Mouse (Mus musculus): ENCODE results near the gene Hist1h2bq. TPM values are rescaled to one million over a fixed set of nuclear protein-coding genes. Genes with fewer than 3 reads are reported as not detected.
"Not testable (repeated sequence)": the region's sequence is repeated elsewhere in the genome, so short reads cannot be mapped to it uniquely, and the experiment has no call there.

Gene Hist1h2bq
- total RNA-seq (2021) = 100 to 1,000 TPM; 278 to 369 TPM
- long read RNA-seq, experiment 1, partial matches to known transcripts = 0 of 1 reads
- long read RNA-seq, experiment 1, other reads (novel, unspliced or antisense) = 1 of 1 reads
- long read RNA-seq, experiment 2 = 0 reads

DNA sequence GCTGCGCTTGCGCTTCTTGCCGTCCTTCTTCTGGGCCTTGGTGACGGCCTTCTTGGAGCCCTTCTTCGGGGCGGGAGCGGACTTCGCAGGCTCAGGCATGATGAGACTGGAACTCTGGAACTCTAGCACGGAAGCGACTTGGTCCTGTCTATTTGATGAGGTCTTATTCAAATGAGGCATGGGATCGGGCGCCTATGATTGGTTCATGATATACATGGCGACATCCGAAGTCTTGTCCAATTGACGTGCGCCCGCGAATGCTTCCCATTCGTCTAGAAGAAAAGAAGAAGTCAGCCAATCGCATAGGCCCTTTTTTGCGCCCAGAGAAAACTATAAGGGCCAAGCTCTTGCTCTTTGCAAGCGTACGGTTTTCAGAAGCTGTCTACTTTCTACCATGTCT lies at the start of gene Hist1h2bq, which contains the start of gene Hist1h2ao:
TSS of gene Hist1h2bq (minus strand) at position 125 of the 400 bp plus-strand sequence.
TSS of gene Hist1h2ao (plus strand) at position 393 of the 400 bp plus-strand sequence.
- DNase-seq (ENCODE audit: low spot score in 2 of 2) = not testable (repeated sequence)

DNA sequence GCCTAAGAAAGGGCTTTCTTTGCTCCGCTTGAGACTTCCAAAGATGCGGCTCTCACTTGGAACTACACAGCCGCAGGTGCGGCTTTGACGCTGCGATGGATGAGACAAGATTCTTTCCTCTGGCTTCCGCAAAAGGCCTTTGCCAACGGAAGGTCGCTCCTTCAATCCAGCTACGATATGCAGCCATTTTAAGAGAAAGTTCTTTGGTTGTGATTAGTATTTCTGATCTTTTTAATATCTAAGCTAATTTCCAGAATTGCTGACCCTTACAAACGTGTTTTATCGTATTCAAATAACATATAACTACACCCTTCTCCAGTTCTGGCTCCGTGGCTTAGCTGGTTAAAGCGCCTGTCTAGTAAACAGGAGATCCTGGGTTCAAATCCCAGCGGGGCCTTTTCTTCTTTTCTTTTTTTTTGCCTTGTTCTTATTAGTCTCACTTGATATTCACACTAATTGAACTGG lies 45.7 kb upstream of the Hist1h2bq start:
- no peak for DNase-seq (ENCODE audit: low spot score in 2 of 2)

DNA sequence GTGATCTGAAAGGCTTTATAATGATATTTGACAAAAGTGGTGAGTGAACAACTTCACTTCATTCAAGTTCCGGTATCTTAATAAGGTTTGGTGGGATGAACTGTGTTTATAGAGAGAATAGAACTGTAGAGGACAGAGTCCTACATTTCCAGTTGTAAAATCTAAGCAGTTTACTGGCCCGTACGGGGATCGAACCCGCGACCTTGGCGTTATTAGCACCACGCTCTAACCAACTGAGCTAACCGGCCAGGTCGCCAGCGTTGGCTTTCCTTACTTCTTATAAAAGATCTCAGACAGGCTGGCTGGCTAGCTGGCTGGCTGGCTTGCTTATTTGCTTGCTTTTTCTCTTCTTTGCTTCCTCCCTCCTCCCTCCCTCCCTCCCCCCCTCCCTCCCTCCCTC lies 45.1 kb upstream of the Hist1h2bq start:
- no peak for DNase-seq (ENCODE audit: low spot score in 2 of 2)

DNA sequence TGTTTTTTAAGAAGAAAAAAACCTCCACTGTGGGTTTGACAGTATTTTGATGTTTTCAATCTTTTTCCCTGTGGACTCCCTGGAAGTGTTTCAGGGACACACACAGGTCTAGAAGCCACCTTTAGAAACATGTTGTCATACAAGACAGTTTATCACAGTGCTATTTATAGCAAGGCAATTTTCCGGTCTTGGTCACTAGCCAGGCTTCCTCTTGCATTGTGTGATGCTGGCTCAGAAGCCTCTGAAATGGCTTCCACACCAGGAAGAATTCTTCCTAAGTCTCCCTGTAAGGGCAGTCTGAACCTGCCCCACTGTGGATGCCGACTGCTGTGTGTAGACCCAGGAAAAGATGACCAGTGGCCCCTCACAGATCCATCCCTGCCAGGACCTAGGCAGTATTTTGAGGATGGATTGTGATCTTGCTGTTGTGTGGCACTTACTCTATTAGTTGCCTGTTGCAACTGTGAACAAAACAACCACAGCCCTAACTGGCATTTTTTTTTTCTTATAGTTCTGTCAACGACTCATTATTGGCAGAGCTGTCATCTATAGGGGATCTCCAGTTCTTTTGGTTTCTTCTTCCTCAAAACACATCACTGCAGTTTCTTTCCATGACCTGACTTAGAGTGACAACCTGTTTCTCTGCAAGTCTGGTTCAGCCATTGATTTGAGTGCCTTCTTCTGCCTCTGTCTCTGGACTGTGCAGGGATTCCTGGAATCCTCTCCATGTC lies 42.4 kb upstream of the Hist1h2bq start:
- no peak for DNase-seq (ENCODE audit: low spot score in 2 of 2)

DNA sequence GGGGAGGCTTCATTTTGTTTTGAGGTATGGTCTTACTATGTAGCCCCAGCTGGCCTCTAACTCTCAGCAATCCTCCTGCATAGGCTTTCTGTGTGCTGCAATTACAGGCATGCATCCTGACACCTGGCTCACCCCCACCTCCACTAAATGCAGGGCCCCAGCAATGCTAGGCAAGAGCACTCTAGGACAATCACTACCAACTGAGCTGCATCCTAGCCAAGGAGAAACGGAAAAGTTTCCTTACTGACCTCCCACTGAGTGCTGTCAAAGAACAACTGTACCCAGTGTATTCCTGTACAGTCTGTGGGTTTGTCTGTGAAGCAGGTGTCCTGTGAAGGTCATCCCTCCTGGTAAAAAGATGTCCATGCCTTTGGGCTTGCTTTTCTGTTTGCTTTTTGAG lies 40.7 kb upstream of the Hist1h2bq start:
- DNase-seq (ENCODE audit: low spot score in 2 of 2) = not testable (repeated sequence)

DNA sequence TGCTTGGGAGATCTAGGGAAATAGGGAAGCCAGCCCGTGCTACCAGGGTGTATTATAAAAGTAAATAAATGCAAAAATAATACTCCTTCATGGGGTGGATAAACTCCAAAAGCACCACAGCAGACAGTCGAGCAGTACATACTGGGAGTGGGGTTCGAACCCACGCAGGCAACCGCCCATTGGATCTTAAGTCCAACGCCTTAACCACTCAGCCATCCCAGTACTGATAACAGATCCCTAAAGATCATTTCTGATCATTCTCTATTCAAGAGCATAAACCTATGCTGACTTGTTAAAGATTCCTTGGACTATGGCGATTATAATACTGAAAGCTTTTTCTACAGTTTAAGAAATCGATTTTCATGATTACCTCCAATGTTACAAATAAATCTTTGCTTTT lies 37.9 kb upstream of the Hist1h2bq start:
- DNase-seq (ENCODE audit: low spot score in 2 of 2) = no peak

DNA sequence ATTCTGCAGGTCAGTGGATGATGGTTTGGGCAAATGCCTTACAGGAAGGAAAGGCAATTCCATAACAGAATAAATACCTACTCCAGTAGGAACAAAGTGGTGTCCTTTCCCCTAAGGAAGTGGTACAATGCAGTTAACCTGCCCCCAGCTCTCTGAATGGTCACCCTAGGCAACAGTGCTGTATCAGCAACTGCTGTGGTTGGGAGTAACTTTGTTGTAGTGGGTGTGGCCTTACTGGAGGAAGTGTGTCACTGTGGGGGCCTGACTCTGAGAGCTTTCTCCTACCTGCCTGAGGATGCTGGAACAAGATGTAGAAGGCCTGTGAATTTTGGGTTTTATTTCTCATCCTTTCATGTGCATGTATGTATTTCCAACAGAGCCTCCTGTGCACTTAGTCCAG lies 36.4 kb upstream of the Hist1h2bq start:
- not testable (repeated sequence) for DNase-seq (ENCODE audit: low spot score in 2 of 2)

DNA sequence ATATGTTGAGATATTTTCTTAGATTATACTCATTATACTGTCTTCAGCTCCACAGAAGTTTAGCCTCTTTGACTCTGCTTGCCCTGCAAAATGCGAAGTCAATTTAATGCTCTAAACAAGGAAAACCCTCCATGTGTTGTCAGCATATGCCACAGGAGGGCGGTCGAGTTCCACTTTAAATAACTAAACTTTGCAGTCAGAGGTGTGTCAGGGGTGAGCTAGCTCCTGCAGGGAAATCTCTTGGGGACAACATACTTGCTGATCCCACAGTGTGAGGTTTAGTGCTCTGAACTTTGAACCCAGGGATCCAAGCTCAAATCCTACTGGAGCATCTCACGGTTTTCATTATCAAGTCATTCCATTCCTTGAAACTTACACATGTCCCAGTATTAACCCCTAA lies 30.5 kb upstream of the Hist1h2bq start:
- not testable (repeated sequence) for DNase-seq (ENCODE audit: low spot score in 2 of 2)

DNA sequence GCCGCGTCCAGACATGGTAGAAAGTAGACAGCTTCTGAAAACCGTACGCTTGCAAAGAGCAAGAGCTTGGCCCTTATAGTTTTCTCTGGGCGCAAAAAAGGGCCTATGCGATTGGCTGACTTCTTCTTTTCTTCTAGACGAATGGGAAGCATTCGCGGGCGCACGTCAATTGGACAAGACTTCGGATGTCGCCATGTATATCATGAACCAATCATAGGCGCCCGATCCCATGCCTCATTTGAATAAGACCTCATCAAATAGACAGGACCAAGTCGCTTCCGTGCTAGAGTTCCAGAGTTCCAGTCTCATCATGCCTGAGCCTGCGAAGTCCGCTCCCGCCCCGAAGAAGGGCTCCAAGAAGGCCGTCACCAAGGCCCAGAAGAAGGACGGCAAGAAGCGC lies 23.5 kb upstream of the Hist1h2bq start, which contains the start of the genes Hist1h2ap and Hist1h2br:
TSS of gene Hist1h2ap (minus strand) at position 47 of the 400 bp plus-strand sequence.
TSS of gene Hist1h2br (plus strand) at position 283 of the 400 bp plus-strand sequence.
- DNase-seq (ENCODE audit: low spot score in 2 of 2) = not testable (repeated sequence)

DNA sequence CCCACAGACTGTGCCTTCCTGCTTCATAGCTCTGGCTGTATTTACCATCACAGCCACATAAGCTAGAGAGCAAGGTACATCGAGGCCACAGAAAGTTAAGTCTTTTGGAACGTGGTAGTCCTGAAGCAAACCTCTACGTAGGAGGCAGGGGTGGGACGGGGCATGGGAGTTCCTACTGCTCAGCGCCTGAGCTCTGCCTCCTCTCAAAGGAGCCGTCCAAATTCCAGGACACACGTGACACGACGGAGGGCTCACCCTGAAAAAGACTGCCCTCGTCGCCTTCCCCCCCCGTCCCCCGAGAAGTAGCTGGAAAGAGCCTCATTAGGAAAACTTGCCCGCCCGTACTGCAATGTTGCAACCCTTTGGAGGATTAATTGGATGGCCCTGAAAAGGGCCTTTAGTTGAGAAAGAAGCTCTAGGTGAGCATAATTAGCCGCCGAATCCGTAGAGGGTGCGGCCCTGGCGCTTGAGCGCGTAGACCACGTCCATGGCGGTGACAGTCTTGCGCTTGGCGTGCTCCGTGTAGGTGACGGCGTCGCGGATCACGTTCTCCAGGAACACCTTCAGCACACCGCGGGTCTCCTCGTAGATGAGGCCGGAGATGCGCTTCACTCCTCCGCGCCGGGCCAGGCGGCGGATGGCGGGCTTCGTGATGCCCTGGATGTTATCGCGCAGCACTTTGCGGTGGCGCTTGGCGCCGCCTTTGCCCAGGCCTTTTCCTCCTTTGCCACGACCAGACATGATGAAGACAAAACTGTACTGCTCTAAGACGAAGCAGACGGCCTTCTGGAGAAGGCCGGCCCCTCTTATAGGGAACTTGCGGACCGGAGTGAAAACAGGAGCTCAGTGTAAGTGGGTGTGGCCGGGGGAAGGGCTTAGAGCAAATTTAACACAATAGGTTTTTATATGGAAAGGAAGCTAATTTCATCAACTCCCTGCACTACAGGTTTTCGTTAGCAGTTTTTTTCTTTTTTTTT lies 21.7 kb upstream of the Hist1h2bq start, which contains the start of gene Hist1h4n:
TSS of gene Hist1h4n (minus strand) at position 779 of the 977 bp plus-strand sequence.
- not testable (repeated sequence) for DNase-seq (ENCODE audit: low spot score in 2 of 2)

DNA sequence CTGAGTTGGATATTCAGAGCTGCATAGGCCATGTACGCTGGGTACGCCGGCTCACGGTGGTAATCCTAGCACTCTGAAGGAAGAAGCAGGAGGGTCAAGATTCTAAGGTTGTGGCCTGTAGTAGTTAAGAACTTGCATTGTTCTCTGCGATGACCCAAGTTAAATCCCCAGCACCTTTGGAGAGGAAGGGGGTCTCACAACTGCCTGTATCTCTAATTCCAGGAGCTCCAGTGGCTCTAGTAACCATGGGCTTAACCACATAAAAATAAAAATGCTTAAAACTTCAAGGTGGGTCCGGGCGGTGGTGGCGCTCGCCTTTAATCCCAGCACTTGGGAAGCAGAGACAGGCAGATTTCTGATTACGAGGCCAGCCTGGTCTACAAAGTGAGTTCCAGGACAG lies 20.3 kb upstream of the Hist1h2bq start:
- no peak for DNase-seq (ENCODE audit: low spot score in 2 of 2)

DNA sequence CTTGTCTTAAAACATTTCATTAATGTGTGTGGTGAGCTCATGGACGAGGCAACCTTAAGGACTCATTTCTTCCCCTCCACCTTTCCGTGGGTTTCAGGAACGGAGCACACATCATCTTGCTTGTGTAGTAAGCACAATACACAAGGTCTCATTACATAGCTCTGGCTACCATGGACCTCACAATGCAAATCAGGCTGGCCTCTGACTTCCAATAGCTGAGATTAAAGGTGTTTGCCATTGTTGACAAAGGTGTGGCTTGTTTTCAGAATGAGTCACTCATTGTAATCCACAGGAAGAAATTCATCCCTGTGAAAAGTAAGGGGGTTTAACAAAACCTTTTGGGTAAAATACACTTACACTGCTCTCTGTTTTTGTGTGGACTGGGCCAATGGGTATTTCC lies 18.5 kb upstream of the Hist1h2bq start:
- DNase-seq (ENCODE audit: low spot score in 2 of 2) = no peak

DNA sequence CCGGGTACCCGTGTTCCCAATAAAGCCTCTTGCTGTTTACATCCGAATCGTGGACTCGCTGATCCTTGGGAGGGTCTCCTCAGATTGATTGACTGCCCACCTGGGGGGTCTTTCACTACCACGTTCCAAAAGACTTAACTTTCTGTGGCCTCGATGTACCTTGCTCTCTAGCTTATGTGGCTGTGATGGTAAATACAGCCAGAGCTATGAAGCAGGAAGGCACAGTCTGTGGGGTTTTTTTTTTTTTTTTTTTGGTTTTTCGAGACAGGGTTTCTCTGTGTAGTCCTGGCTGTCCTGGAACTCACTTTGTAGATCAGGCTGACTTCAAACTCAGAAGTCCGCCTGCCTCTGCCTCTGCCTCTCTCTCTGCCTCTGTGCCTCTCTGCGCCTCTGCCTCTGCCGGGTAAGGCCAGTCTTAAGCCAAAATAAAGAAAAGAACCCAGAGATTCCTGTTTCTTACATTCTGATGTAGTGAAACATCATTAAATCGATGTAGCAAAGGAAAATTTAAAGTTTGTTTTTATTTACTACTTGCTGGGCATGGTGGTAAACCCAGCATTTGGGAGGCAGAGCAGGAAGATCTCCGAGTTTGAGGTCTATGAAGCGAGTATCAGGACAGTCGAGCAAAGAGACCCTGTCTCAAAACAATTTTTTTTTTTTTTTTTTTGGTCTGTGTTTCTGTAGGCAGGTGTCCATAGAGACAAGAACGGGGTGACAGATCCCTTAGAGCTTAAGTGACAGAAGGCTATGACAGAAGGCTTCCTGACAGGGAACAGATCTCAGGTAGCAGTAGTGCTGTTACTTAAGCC lies 10.3 kb upstream of the Hist1h2bq start:
- not testable (repeated sequence) for DNase-seq (ENCODE audit: low spot score in 2 of 2)

DNA sequence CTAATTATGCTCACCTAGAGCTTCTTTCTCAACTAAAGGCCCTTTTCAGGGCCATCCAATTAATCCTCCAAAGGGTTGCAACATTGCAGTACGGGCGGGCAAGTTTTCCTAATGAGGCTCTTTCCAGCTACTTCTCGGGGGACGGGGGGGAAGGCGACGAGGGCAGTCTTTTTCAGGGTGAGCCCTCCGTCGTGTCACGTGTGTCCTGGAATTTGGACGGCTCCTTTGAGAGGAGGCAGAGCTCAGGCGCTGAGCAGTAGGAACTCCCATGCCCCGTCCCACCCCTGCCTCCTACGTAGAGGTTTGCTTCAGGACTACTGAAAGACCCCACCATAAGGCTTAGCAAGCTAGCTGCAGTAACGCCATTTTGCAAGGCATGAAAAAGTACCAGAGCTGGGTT lies 2.1 kb upstream of the Hist1h2bq start:
- DNase-seq (ENCODE audit: low spot score in 2 of 2) = not testable (repeated sequence)

DNA sequence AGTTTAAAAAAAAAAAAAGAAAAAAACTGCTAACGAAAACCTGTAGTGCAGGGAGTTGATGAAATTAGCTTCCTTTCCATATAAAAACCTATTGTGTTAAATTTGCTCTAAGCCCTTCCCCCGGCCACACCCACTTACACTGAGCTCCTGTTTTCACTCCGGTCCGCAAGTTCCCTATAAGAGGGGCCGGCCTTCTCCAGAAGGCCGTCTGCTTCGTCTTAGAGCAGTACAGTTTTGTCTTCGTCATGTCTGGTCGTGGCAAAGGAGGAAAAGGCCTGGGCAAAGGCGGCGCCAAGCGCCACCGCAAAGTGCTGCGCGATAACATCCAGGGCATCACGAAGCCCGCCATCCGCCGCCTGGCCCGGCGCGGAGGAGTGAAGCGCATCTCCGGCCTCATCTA lies 1.5 kb upstream of the Hist1h2bq start, which contains the start of gene Hist1h4m:
TSS of gene Hist1h4m (plus strand) at position 208 of the 400 bp plus-strand sequence.
- not testable (repeated sequence) for DNase-seq (ENCODE audit: low spot score in 2 of 2)

DNA sequence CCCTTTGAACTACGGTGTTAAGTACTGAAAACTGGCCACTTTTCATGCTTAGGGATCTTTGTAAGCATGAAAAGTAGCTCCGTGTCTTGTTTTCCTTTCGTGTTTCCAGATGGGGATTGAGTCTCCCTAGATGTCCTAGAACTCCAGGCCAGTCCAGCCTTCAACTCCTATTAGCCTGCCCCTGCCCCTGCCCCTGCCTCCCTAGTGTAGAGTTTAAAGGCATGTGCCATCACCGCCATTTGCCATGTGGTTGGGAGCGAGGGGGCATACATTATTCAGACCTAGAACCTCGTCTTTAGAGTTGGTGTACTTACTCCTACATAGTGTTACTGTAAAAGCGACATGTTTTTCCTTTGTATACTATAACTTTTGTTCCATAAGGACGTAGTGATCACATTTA lies 1.1 kb upstream of the Hist1h2bq start:
- not testable (repeated sequence) for DNase-seq (ENCODE audit: low spot score in 2 of 2)

DNA sequence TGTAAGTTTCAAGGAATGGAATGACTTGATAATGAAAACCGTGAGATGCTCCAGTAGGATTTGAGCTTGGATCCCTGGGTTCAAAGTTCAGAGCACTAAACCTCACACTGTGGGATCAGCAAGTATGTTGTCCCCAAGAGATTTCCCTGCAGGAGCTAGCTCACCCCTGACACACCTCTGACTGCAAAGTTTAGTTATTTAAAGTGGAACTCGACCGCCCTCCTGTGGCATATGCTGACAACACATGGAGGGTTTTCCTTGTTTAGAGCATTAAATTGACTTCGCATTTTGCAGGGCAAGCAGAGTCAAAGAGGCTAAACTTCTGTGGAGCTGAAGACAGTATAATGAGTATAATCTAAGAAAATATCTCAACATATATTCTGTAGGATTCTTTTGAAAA lies 6.9 kb downstream of the Hist1h2bq start:
- not testable (repeated sequence) for DNase-seq (ENCODE audit: low spot score in 2 of 2)

DNA sequence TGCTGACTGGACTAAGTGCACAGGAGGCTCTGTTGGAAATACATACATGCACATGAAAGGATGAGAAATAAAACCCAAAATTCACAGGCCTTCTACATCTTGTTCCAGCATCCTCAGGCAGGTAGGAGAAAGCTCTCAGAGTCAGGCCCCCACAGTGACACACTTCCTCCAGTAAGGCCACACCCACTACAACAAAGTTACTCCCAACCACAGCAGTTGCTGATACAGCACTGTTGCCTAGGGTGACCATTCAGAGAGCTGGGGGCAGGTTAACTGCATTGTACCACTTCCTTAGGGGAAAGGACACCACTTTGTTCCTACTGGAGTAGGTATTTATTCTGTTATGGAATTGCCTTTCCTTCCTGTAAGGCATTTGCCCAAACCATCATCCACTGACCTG lies 12.8 kb downstream of the Hist1h2bq start:
- DNase-seq (ENCODE audit: low spot score in 2 of 2) = not testable (repeated sequence)

DNA sequence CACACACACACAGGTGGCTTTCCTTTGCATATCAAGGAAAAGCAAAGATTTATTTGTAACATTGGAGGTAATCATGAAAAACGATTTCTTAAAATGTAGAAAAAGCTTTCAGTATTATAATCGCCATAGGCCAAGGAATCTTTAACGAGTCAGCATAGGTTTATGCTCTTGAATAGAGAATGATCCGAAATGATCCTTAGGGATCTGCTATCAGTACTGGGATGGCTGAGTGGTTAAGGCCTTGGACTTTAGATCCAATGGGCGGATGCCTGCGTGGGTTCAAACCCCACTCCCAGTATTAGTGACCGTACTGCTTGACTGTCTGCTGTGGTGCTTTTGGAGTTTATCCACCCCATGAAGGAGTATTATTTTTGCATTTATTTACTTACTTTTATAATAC lies 14.4 kb downstream of the Hist1h2bq start:
- no peak for DNase-seq (ENCODE audit: low spot score in 2 of 2)

DNA sequence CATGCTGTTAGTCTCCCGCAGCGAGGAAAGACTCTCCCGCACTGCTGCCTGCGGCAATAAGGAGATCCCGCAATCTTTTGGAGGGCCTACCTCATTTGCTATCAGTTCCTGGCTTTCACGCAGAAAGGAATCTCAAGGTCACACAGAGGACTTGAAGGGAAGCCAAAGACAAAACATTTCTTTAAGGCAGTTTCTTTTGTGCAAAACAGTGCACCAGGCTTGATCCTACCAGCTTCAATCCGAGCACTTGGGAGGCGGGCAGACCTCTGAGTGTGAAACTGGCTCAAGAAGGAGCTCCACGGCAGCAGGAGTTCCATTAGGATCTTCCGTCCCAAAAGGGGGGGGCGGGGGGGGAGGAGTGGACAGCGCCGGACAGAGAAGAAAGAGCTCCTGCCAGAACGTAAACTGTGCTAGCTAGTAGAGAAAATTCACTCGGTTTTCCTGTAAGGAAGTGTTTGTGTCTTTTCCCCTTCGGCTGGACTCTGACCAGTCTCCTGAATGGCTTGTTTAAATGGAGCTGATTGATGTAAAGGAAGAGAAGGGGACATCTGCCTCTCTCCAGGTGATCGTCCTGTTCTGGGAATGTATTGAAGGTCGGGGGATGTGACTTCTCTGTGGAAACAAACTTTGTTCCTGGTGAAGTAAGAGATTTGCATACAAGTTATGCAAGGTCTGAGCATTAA lies 19.3 kb downstream of the Hist1h2bq start:
- no peak for DNase-seq (ENCODE audit: low spot score in 2 of 2)
